Mouse (Mus musculus): ENCODE measurements at regions not wholly inside any gene's neighbourhood (a gene's known extent, or its start where the extent isn't known, plus 50 kb on each side); places are given as distances from the start of the nearest gene placed in this dataset.
A peak's percentile ranks its signal among the peaks of the same experiment; 100 is the strongest.

DNA sequence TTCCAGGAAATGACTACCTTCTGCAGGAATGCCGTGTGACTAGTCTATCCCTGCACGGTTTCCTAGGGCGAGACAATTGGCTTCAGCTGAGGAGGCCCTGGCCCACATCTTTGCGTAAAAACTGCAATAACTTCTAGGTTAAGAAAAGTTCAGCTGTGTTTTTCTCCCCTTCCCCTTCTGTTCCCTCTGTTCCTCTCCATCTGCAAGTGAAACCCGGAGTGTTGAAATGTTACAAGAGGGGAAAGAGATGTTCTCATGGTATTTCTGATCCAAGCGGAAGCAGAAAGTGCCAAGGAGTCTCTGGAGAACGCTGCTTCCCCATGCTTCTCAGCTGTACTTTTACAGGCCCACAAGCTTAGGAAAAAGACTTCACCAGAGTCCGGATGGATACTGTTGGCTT lies 516.7 kb upstream of the Mgmt start:
- 68% methylated on average over 8 of the region's 8 CpGs for WGBS
- Histone ChIP-seq H3K4me1 (ENCODE audit: control insufficient read depth, insufficient read depth, low read length) (peaks cover 9% of the 10 kb centered on the region; the same call in 1 of the 2 replicates), H3K36me3 (ENCODE audit: control insufficient read depth, insufficient read depth, low read length) (no peaks in the 10 kb centered on the region), H3K27ac (ENCODE audit: insufficient read depth, low read depth, low read length) (no peak overlapping the region; the same call in 1 of the 2 replicates), H3K4me3 (ENCODE audit: insufficient read depth, low read depth, low read length) (no peak overlapping the region), H3K27me3 (replicated peaks; ENCODE audit: control insufficient read depth, insufficient read depth, low read length) (no peaks in the 10 kb centered on the region)
- no peak for TF ChIP-seq POLR2A (IDR thresholded peaks at IDR 0.05; ENCODE audit: low read depth, low read length)
- TF ChIP-seq CTCF (conservative IDR thresholded peaks at IDR 0.05; ENCODE audit: insufficient read depth, insufficient read length, low read depth, low read length) = no peak
- DNase-seq = peak; percentile 5

DNA sequence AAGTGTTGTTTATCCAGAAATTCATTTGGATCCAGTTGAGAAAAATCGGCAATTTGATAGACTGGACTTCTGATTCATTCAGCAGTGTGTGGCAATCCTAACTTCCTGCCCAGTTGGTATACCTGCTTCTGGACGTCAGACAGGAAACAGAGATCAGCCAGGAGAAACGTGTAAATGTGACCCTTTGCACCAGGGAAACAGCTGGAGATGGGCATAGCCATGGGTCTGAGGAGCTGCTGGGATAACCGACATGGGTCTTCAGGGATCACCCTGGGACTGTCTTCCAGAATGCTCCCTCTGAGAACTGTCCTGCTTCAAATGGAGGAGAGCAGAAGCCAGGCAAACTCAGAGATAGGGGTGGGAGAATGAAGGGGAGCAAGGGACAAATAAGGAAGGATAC lies 516.1 kb upstream of the Mgmt start:
- Histone ChIP-seq H3K4me3 (ENCODE audit: insufficient read depth, low read depth, low read length) (no peak overlapping the region), H3K27ac (ENCODE audit: insufficient read depth, low read depth, low read length) (no peak overlapping the region), H3K4me1 (ENCODE audit: control insufficient read depth, insufficient read depth, low read length) (peaks cover 9% of the 10 kb centered on the region; the same call in 1 of the 2 replicates), H3K27me3 (replicated peaks; ENCODE audit: control insufficient read depth, insufficient read depth, low read length) (no peaks in the 10 kb centered on the region), H3K36me3 (ENCODE audit: control insufficient read depth, insufficient read depth, low read length) (no peaks in the 10 kb centered on the region)
- 57% methylated on average over 4 of the region's 4 CpGs for WGBS
- no peak for TF ChIP-seq POLR2A (IDR thresholded peaks at IDR 0.05; ENCODE audit: low read depth, low read length)
- no peak for TF ChIP-seq CTCF (conservative IDR thresholded peaks at IDR 0.05; ENCODE audit: insufficient read depth, insufficient read length, low read depth, low read length)
- DNase-seq = no peak

DNA sequence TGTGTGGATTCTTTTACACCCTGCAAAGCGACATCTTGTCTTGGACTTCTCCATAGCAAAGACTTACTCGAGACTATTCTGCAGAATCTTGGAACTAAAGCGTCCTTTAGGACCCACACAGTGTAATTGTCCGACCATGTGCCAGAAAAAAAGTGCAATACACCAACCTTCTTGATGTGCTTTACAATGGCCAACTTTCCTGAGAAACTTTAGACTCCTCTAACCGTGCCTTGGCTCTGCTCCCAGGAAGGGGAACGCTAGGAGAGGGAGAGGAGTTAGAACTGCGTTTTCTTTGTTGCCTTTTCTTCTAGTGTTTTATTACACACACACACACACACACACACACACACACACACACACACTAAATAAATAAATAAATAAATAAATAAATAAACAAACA lies 515.1 kb upstream of the Mgmt start:
- no peak for TF ChIP-seq POLR2A (IDR thresholded peaks at IDR 0.05; ENCODE audit: low read depth, low read length)
- no peak for TF ChIP-seq CTCF (conservative IDR thresholded peaks at IDR 0.05; ENCODE audit: insufficient read depth, insufficient read length, low read depth, low read length)
- Histone ChIP-seq H3K27ac (ENCODE audit: insufficient read depth, low read depth, low read length) (no peak overlapping the region), H3K4me1 (ENCODE audit: control insufficient read depth, insufficient read depth, low read length) (peaks cover 9% of the 10 kb centered on the region; the same call in 1 of the 2 replicates), H3K36me3 (ENCODE audit: control insufficient read depth, insufficient read depth, low read length) (no peaks in the 10 kb centered on the region), H3K27me3 (replicated peaks; ENCODE audit: control insufficient read depth, insufficient read depth, low read length) (no peaks in the 10 kb centered on the region), H3K4me3 (ENCODE audit: insufficient read depth, low read depth, low read length) (no peak overlapping the region)
- 47% methylated on average over 7 of the region's 7 CpGs for WGBS
- peak; percentile 71 for DNase-seq

DNA sequence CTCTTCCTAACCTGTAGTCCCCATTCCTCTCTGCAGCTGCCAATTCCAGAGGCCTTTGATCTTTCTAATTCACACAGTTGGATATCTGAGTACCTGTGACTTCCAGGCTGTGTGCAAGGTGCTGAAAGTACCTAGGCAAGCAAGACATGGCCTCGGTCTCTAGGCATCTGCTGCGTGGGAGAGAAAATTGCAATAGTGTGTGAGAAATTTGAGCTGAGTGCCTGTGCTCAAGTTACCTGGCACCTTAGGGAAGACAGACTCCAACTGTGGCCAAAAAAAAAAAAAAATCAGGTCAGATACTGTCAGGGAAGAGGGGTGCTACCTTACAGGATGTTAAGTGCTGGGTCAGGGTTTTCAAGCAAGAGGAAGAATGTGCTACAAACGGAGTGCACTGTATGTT lies 514.7 kb upstream of the Mgmt start:
- Histone ChIP-seq H3K36me3 (ENCODE audit: control insufficient read depth, insufficient read depth, low read length) (no peaks in the 10 kb centered on the region), H3K4me3 (ENCODE audit: insufficient read depth, low read depth, low read length) (no peak overlapping the region), H3K27ac (ENCODE audit: insufficient read depth, low read depth, low read length) (no peak overlapping the region), H3K27me3 (replicated peaks; ENCODE audit: control insufficient read depth, insufficient read depth, low read length) (no peaks in the 10 kb centered on the region), H3K4me1 (ENCODE audit: control insufficient read depth, insufficient read depth, low read length) (peaks cover 9% of the 10 kb centered on the region; the same call in 1 of the 2 replicates)
- TF ChIP-seq CTCF (conservative IDR thresholded peaks at IDR 0.05; ENCODE audit: insufficient read depth, insufficient read length, low read depth, low read length) (no peak), POLR2A (IDR thresholded peaks at IDR 0.05; ENCODE audit: low read depth, low read length) (no peak)
- DNase-seq = no peak
- WGBS = 56% methylated on average over 3 of the region's 3 CpGs

DNA sequence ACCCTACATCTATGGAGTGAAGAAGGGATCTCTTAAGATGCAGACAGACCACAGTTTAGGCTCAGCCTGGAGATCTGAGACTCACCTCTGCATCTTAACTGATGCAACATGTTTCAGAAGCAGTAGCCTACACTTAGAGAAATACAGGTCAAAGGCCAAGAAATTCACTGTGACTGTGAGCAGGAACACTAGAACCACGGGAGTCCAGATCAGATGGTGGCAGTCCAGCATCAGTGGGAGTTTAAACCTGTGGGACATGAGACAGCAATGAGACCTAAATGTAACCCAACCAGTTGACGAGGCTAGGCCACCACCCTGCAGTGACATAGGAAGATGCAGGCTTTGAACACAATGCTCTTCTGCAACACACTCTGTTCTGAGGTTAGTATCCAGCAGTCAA lies 511.1 kb upstream of the Mgmt start:
- no peaks in the 10 kb centered on the region for H3K27me3 ChIP-seq (replicated peaks; ENCODE audit: control insufficient read depth, insufficient read depth, low read length)
- no peak for DNase-seq
- peaks cover 9% of the 10 kb centered on the region; the same call in 1 of the 2 replicates for H3K4me1 ChIP-seq (ENCODE audit: control insufficient read depth, insufficient read depth, low read length)
- H3K27ac ChIP-seq (ENCODE audit: insufficient read depth, low read depth, low read length) = no peak overlapping the region
- no peaks in the 10 kb centered on the region for H3K36me3 ChIP-seq (ENCODE audit: control insufficient read depth, insufficient read depth, low read length)
- H3K4me3 ChIP-seq (ENCODE audit: insufficient read depth, low read depth, low read length) = no peak overlapping the region
- TF ChIP-seq CTCF (conservative IDR thresholded peaks at IDR 0.05; ENCODE audit: insufficient read depth, insufficient read length, low read depth, low read length) = no peak
- no peak for TF ChIP-seq POLR2A (IDR thresholded peaks at IDR 0.05; ENCODE audit: low read depth, low read length)
- 80% methylated on average over 2 of the region's 2 CpGs for WGBS

DNA sequence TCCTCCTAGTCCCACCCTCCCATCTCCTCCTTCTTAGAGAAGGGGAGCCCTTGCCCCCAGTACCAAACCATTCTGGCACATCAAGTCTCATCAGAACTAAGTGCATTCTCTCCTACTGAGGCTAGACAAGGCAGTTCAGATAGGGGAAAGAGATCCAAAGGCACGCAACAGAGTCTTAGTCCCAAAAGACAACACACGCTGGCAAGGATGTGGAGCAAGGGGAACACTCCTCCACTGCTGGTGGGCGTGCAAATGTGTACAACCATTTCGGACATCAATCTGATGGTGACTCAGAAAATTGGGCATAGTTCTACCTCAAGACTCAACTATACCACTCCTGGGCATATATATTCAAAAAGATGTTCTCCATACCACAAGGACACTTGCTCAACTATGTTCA lies 506.7 kb upstream of the Mgmt start:
- no peak for DNase-seq
- Histone ChIP-seq H3K36me3 (ENCODE audit: control insufficient read depth, insufficient read depth, low read length) (no peaks in the 10 kb centered on the region), H3K27me3 (replicated peaks; ENCODE audit: control insufficient read depth, insufficient read depth, low read length) (no peaks in the 10 kb centered on the region), H3K4me3 (ENCODE audit: insufficient read depth, low read depth, low read length) (no peak overlapping the region), H3K27ac (ENCODE audit: insufficient read depth, low read depth, low read length) (no peak overlapping the region), H3K4me1 (ENCODE audit: control insufficient read depth, insufficient read depth, low read length) (no peaks in the 10 kb centered on the region)
- 96% methylated on average over 4 of the region's 4 CpGs for WGBS
- no peak for TF ChIP-seq POLR2A (IDR thresholded peaks at IDR 0.05; ENCODE audit: low read depth, low read length)
- TF ChIP-seq CTCF (conservative IDR thresholded peaks at IDR 0.05; ENCODE audit: insufficient read depth, insufficient read length, low read depth, low read length) = no peak

DNA sequence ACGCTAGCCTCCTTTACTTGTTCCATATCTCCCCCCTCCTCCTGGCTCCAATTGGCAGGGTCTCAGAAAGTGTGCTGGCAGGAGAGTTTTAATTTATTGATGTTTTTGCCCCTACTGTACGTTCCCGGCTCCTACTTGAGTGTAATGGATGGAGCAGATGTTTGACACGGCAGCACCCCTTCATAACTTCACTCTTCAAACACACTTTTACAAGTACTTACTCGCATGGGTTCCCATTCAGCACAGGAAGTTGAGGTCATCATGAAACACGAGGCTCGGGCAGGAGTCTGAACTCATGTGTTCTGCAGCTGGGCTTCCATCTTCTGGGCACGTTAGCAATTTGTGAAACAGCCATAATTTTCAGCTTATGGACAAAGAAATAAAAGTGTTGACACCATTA lies 504.3 kb upstream of the Mgmt start:
- no peaks in the 10 kb centered on the region for H3K4me1 ChIP-seq (ENCODE audit: control insufficient read depth, insufficient read depth, low read length)
- TF ChIP-seq POLR2A (IDR thresholded peaks at IDR 0.05; ENCODE audit: low read depth, low read length) (no peak), CTCF (conservative IDR thresholded peaks at IDR 0.05; ENCODE audit: insufficient read depth, insufficient read length, low read depth, low read length) (no peak)
- no peak for DNase-seq
- 36% methylated on average over 8 of the region's 8 CpGs for WGBS
- no peaks in the 10 kb centered on the region for H3K36me3 ChIP-seq (ENCODE audit: control insufficient read depth, insufficient read depth, low read length)
- no peak overlapping the region for H3K27ac ChIP-seq (ENCODE audit: insufficient read depth, low read depth, low read length)
- no peaks in the 10 kb centered on the region for H3K27me3 ChIP-seq (replicated peaks; ENCODE audit: control insufficient read depth, insufficient read depth, low read length)
- H3K4me3 ChIP-seq (ENCODE audit: insufficient read depth, low read depth, low read length) = no peak overlapping the region
